Mouse (Mus musculus) limb, embryonic 13.5 days (tissue): Measurements from ENCODE around the gene Scarf2. TPM values are rescaled to one million over a fixed set of nuclear protein-coding genes. Genes with fewer than 3 reads are reported as not detected.

Source experiments
- ATAC-seq: fragments of 200-750 bp; cut with Nextera tagmentation; 2 replicates; pipeline ENCODE4 v1.8.0; 2017; ENCODE audit warnings: low read depth, moderate number of reproducible peaks, moderate TSS enrichment; ENCODE audit not compliant: low FRiP score
- H3K27ac ChIP-seq: fragments of 300-500 bp; sonication (generic); 2 replicates; pipeline ENCODE4 v1.5.1; 2015; ENCODE audit warnings: inconsistent platforms, mild to moderate bottlenecking, moderate library complexity
- H3K27me3 ChIP-seq: fragments of 300-500 bp; sonication (generic); 2 replicates; pipeline ENCODE4 v1.6.1; 2015; ENCODE audit warnings: mild to moderate bottlenecking, inconsistent platforms
- H3K36me3 ChIP-seq: fragments of 300-500 bp; sonication (generic); 2 replicates; pipeline ENCODE4 v1.6.1; 2015; ENCODE audit warnings: inconsistent platforms, mild to moderate bottlenecking, moderate library complexity
- H3K4me1 ChIP-seq: fragments of 300-500 bp; sonication (generic); 2 replicates; pipeline ENCODE4 v1.6.1; 2015; ENCODE audit warnings: inconsistent platforms
- H3K4me2 ChIP-seq: fragments of 300-500 bp; sonication (generic); replicated peaks from 2 replicates; pipeline ENCODE4 v1.6.1; 2015; ENCODE audit warnings: inconsistent platforms, mild to moderate bottlenecking, moderate library complexity
- H3K4me3 ChIP-seq: fragments of 300-500 bp; sonication (generic); 2 replicates; pipeline ENCODE4 v1.5.1; 2015; ENCODE audit warnings: moderate library complexity, mild to moderate bottlenecking, inconsistent platforms
- H3K9ac ChIP-seq: fragments of 300-500 bp; sonication (generic); 2 replicates; pipeline ENCODE4 v1.6.1; 2015; ENCODE audit warnings: mild to moderate bottlenecking, inconsistent platforms
- H3K9me3 ChIP-seq: fragments of 300-500 bp; sonication (generic); 2 replicates; pipeline ENCODE4 v1.6.1; 2016; ENCODE audit warnings: inconsistent platforms
- WGBS: fragments of 180-500 bp; shearing (Covaris S2); methylation state at CpG from one replicate; pipeline ENCODE4 v1.1.7; 2015; 5-methylcytosine and 5-hydroxymethylcytosine counted together
- polyA plus RNA-seq: library from polyadenylated mRNA; unstranded; fragments of >200 nt; fragmentation: Nextera tagmentation; extraction: Ambion mirVana; gene quantifications from 2 replicates; pipeline ENCODE4 v1.2.1, GENCODE M21; 2015

The Scarf2 gene
- polyA plus RNA-seq, 1 experiment from 2014 or later: 29.4 TPM

GRCm38 (mm10) chr16:17853263-17853662 is 56.2 kb downstream of the Scarf2 start:
- no peak overlapping the region for H3K4me3 ChIP-seq
- H3K27me3 ChIP-seq: no peaks in the 10 kb centered on the region
- no peak overlapping the region for H3K27ac ChIP-seq
- no peaks in the 10 kb centered on the region for H3K9me3 ChIP-seq
- ATAC-seq: no peak
- H3K4me1 ChIP-seq: no peaks in the 10 kb centered on the region
- H3K9ac ChIP-seq: no peak overlapping the region
- H3K4me2 ChIP-seq: no peak overlapping the region
- H3K36me3 ChIP-seq: peaks cover 89% of the 10 kb centered on the region
- WGBS: 84% methylated on average over 2 of the region's 2 CpGs

DNA sequence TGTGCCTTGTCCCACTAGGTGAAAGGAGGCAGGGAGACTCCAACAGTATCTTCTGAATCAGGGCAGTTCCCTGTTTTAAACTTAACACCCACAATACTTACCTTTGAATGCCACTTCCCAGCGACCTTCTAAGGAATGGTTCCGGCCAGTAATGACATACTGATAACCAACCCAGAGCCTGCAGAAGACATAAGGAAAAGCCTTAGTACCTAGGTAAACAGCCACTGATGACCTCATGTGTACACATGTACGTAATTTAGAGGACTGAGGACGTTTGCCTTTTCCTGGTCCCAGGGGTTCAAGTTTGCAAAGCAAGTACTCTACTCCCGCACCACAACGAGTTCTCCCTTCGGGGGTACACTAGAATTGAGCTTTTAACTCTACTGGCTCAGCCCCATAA is 60.1 kb downstream of the Scarf2 start:
- Histone ChIP-seq H3K4me2 (no peak overlapping the region), H3K4me3 (no peak overlapping the region), H3K4me1 (no peaks in the 10 kb centered on the region), H3K9me3 (no peaks in the 10 kb centered on the region), H3K27me3 (no peaks in the 10 kb centered on the region), H3K36me3 (peaks cover 81% of the 10 kb centered on the region), H3K27ac (no peak overlapping the region), H3K9ac (no peak overlapping the region)
- no peak for ATAC-seq
- 90% methylated on average over 7 of the region's 7 CpGs for WGBS

Other genes with a start within 250 kb of the Scarf2 start
- gene Lrrc74b, start 236.0 kb upstream of the Scarf2 start, polyA plus RNA-seq: not detected in 2 replicates
- 0.36 and 0.40 TPM in 2 replicates for gene P2rx6, start 235.4 kb upstream of the Scarf2 start, polyA plus RNA-seq
- gene Slc7a4, start 214.1 kb upstream of the Scarf2 start, polyA plus RNA-seq: 5.7 and 5.8 TPM in 2 replicates
- gene Smpd4, start 177.9 kb upstream of the Scarf2 start, polyA plus RNA-seq: 40.0 and 42.7 TPM in 2 replicates
- 9.0 and 9.8 TPM in 2 replicates for gene Ccdc74a, start 150.8 kb upstream of the Scarf2 start, polyA plus RNA-seq
- gene Med15, start 64.4 kb upstream of the Scarf2 start, polyA plus RNA-seq: 48.1 and 49.8 TPM in 2 replicates
- gene Klhl22, start 37.7 kb upstream of the Scarf2 start, polyA plus RNA-seq: 92.9 and 106 TPM in 2 replicates
- 0.09 and 0.36 TPM in 2 replicates for gene B830017H08Rik, start 35.8 kb downstream of the Scarf2 start, polyA plus RNA-seq
- gene Car15, start 41.1 kb downstream of the Scarf2 start, polyA plus RNA-seq: 2.7 and 3.0 TPM in 2 replicates
- 0.32 and 0.53 TPM in 2 replicates for gene Gm20518, start 94.4 kb downstream of the Scarf2 start, polyA plus RNA-seq
- gene Tssk1, start 96.9 kb downstream of the Scarf2 start, polyA plus RNA-seq: 0.04 TPM in 1 of 2 replicates, not detected in the other
- gene Dgcr2, start 101.3 kb downstream of the Scarf2 start, polyA plus RNA-seq: 97.8 and 105 TPM in 2 replicates
- gene Tssk2, start 101.4 kb downstream of the Scarf2 start, polyA plus RNA-seq: 0.17 TPM in 1 of 2 replicates, not detected in the other
- 49.8 and 50.7 TPM in 2 replicates for gene Ess2, start 114.1 kb downstream of the Scarf2 start, polyA plus RNA-seq
- 0.13 TPM in 1 of 2 replicates, not detected in the other for gene Gsc2, start 117.8 kb downstream of the Scarf2 start, polyA plus RNA-seq
- gene Slc25a1, start 130.9 kb downstream of the Scarf2 start, polyA plus RNA-seq: 84.0 and 85.0 TPM in 2 replicates
- 0.37 TPM in 1 of 2 replicates, not detected in the other for gene Vpreb2, start 183.1 kb downstream of the Scarf2 start, polyA plus RNA-seq